Mouse (Mus musculus): ENCODE measurements around the gene Gab1.
A peak's percentile ranks its signal among the peaks of the same experiment; 100 is the strongest.

GRCm38 (mm10) chr8:80753017-80753715 lies 127.2 kb downstream of the Gab1 start:
- TF ChIP-seq CTCF (IDR thresholded peaks at IDR 0.05; ENCODE audit: low read depth) = peak; percentile 94
- no peak for TF ChIP-seq EP300 (optimal IDR thresholded peaks at IDR 0.05)
